Mouse (Mus musculus): ENCODE measurements at regions not wholly inside any gene's neighbourhood (a gene's known extent, or its start where the extent isn't known, plus 50 kb on each side); places are given as distances from the start of the nearest gene placed in this dataset.

- no peak for DNase-seq (ENCODE audit: low read depth)
Measured at GRCm38 (mm10) chr13:60237091-60237490, 59.9 kb upstream of the Gas1 start.

- DNase-seq (ENCODE audit: low read depth) = no peak
Measured at GRCm38 (mm10) chr13:60242447-60243109, 65.4 kb upstream of the Gas1 start.

GRCm38 (mm10) chr13:60243110-60243481 lies 65.9 kb upstream of the Gas1 start:
- DNase-seq (ENCODE audit: low read depth) = no peak

- no peak for DNase-seq (ENCODE audit: low read depth)
Measured at GRCm38 (mm10) chr13:60255162-60255561, 78.0 kb upstream of the Gas1 start.

GRCm38 (mm10) chr13:60255715-60256114 lies 78.5 kb upstream of the Gas1 start:
- DNase-seq (ENCODE audit: low read depth) = no peak

GRCm38 (mm10) chr13:60256997-60257396 lies 79.8 kb upstream of the Gas1 start:
- no peak for DNase-seq (ENCODE audit: low read depth)

GRCm38 (mm10) chr13:60257878-60258277 lies 80.7 kb upstream of the Gas1 start:
- DNase-seq (ENCODE audit: low read depth) = no peak

GRCm38 (mm10) chr13:60262449-60263028 lies 85.4 kb upstream of the Gas1 start:
- DNase-seq (ENCODE audit: low read depth) = no peak

- DNase-seq (ENCODE audit: low read depth) = no peak
Measured at GRCm38 (mm10) chr13:60264504-60264903, 87.3 kb upstream of the Gas1 start.

- DNase-seq (ENCODE audit: low read depth) = no peak
Measured at GRCm38 (mm10) chr13:60267557-60267956, 90.4 kb upstream of the Gas1 start.

- no peak for DNase-seq (ENCODE audit: low read depth)
Measured at GRCm38 (mm10) chr13:60268256-60268655, 91.1 kb upstream of the Gas1 start.

- DNase-seq (ENCODE audit: low read depth) = no peak
Measured at GRCm38 (mm10) chr13:60269406-60269841, 92.3 kb upstream of the Gas1 start.

- no peak for DNase-seq (ENCODE audit: low read depth)
Measured at GRCm38 (mm10) chr13:60270526-60270925, 93.4 kb upstream of the Gas1 start.

GRCm38 (mm10) chr13:60273331-60273730 lies 96.2 kb upstream of the Gas1 start:
- no peak for DNase-seq (ENCODE audit: low read depth)

- DNase-seq (ENCODE audit: low read depth) = no peak
Measured at GRCm38 (mm10) chr13:60282543-60283251, 105.5 kb upstream of the Gas1 start.

- no peak for DNase-seq (ENCODE audit: low read depth)
Measured at GRCm38 (mm10) chr13:60286525-60287224, 109.5 kb upstream of the Gas1 start.

GRCm38 (mm10) chr13:60289650-60290049 lies 112.5 kb upstream of the Gas1 start:
- no peak for DNase-seq (ENCODE audit: low read depth)

GRCm38 (mm10) chr13:60290820-60291219 lies 113.7 kb upstream of the Gas1 start:
- no peak for DNase-seq (ENCODE audit: low read depth)

GRCm38 (mm10) chr13:60291344-60291743 lies 114.2 kb upstream of the Gas1 start:
- DNase-seq (ENCODE audit: low read depth) = no peak

- no peak for DNase-seq (ENCODE audit: low read depth)
Measured at GRCm38 (mm10) chr13:60296201-60296895, 119.2 kb upstream of the Gas1 start.

- no peak for DNase-seq (ENCODE audit: low read depth)
Measured at GRCm38 (mm10) chr13:60296896-60297275, 119.7 kb upstream of the Gas1 start.

GRCm38 (mm10) chr13:60298575-60298974 lies 121.4 kb upstream of the Gas1 start:
- no peak for DNase-seq (ENCODE audit: low read depth)

All from c-Kit-positive CD71-positive TER-119-negative erythroid progenitor cells, embryonic 14.5 days (primary cell).